Mouse (Mus musculus) E14TG2a.4 (cell line): Measurements from ENCODE around the gene Mcmbp.
"Not testable (repeated sequence)": the region's sequence is repeated elsewhere in the genome, so short reads cannot be mapped to it uniquely, and the experiment has no call there.

Experiments
- H3K27me3 ChIP-seq: 2 replicates; pipeline ENCODE4 v1.6.1; 2014; ENCODE audit warnings: low read length, control low read depth; ENCODE audit not compliant: insufficient read depth
- H3K36me3 ChIP-seq: 2 replicates; pipeline ENCODE4 v1.6.1; 2014; ENCODE audit warnings: low read length, control low read depth; ENCODE audit not compliant: insufficient read depth
- H3K4me1 ChIP-seq: replicated peaks from 2 replicates; pipeline ENCODE4 v1.6.1; 2014; ENCODE audit warnings: low read depth, low read length, control low read depth
- H3K4me3 ChIP-seq: replicated peaks from 2 replicates; pipeline ENCODE4 v1.5.1; 2014; ENCODE audit warnings: mild to moderate bottlenecking, low read length
- H3K9me3 ChIP-seq: 2 replicates; pipeline ENCODE4 v1.6.1; 2014; ENCODE audit warnings: low read length, control low read depth
- CTCF ChIP-seq: conservative IDR thresholded peaks from 2 replicates; pipeline ENCODE4 v1.5.1; 2014; ENCODE audit warnings: low read length
- NANOG ChIP-seq: IDR thresholded peaks from 2 replicates; pipeline ENCODE4 v1.6.1; 2014; ENCODE audit warnings: borderline replicate concordance, low read length, mixed read lengths
- POU5F1 ChIP-seq: IDR thresholded peaks from 2 replicates; pipeline ENCODE4 v1.6.1; 2014; ENCODE audit warnings: low read length, borderline replicate concordance

Gene Mcmbp

GRCm38 (mm10) chr7:128728738-128729137, 11.6 kb downstream of the Mcmbp start:
- peaks cover 14% of the 10 kb centered on the region for H3K36me3 ChIP-seq

GRCm38 (mm10) chr7:128727701-128728100, 12.6 kb downstream of the Mcmbp start:
- TF ChIP-seq POU5F1 = no peak
- no peak for TF ChIP-seq NANOG
- TF ChIP-seq CTCF = no peak
- Histone ChIP-seq H3K9me3 (no peaks in the 10 kb centered on the region), H3K27me3 (no peaks in the 10 kb centered on the region), H3K4me1 (peaks cover 81% of the 10 kb centered on the region), H3K4me3 (0 out of 2 replicates have a peak overlapping the region, but pooled peaks have one; percentile 32), H3K36me3 (peaks cover 23% of the 10 kb centered on the region)

More at GRCm38 (mm10) chr7:128728738-128729137, 11.6 kb downstream of the Mcmbp start:
- Histone ChIP-seq H3K4me3 (peak overlapping the region; percentile 39), H3K9me3 (no peaks in the 10 kb centered on the region), H3K27me3 (no peaks in the 10 kb centered on the region), H3K4me1 (peaks cover 90% of the 10 kb centered on the region)
- TF ChIP-seq CTCF = no peak

GRCm38 (mm10) chr7:128726999-128727398, 13.3 kb downstream of the Mcmbp start:
- H3K9me3 ChIP-seq = no peaks in the 10 kb centered on the region
- peaks cover 74% of the 10 kb centered on the region for H3K4me1 ChIP-seq
- H3K4me3 ChIP-seq = peak overlapping the region; percentile 30
- no peaks in the 10 kb centered on the region for H3K27me3 ChIP-seq
- TF ChIP-seq CTCF (no peak), POU5F1 (no peak), NANOG (no peak)
- H3K36me3 ChIP-seq = peaks cover 30% of the 10 kb centered on the region

- Histone ChIP-seq H3K4me1 (peaks cover 57% of the 10 kb centered on the region), H3K4me3 (peak overlapping the region; percentile 43), H3K9me3 (no peaks in the 10 kb centered on the region), H3K27me3 (no peaks in the 10 kb centered on the region), H3K36me3 (peaks cover 46% of the 10 kb centered on the region)
- TF ChIP-seq CTCF (no peak), NANOG (no peak), POU5F1 (no peak)
These were observed 15.1 kb downstream of the Mcmbp start for GRCm38 (mm10) chr7:128725189-128725588.

- no peaks in the 10 kb centered on the region for H3K27me3 ChIP-seq
- peaks cover 49% of the 10 kb centered on the region for H3K36me3 ChIP-seq
- peak overlapping the region; percentile 43 for H3K4me3 ChIP-seq
- H3K4me1 ChIP-seq = peaks cover 53% of the 10 kb centered on the region
- H3K9me3 ChIP-seq = no peaks in the 10 kb centered on the region
- TF ChIP-seq CTCF (peak; percentile 76), NANOG (no peak)
These were observed 15.5 kb downstream of the Mcmbp start for GRCm38 (mm10) chr7:128724761-128725160.

- Histone ChIP-seq H3K4me1 (no peaks in the 10 kb centered on the region), H3K27me3 (no peaks in the 10 kb centered on the region), H3K4me3 (no peak overlapping the region), H3K36me3 (peaks cover 97% of the 10 kb centered on the region), H3K9me3 (no peaks in the 10 kb centered on the region)
- TF ChIP-seq NANOG = no peak
These were observed 22.3 kb downstream of the Mcmbp start for GRCm38 (mm10) chr7:128717991-128718390.

- peaks cover 98% of the 10 kb centered on the region for H3K36me3 ChIP-seq
- H3K27me3 ChIP-seq = no peaks in the 10 kb centered on the region
- H3K4me1 ChIP-seq = 0 out of 2 replicates have a peak, but pooled peaks cover 4% of the 10 kb centered on the region
- H3K9me3 ChIP-seq = no peaks in the 10 kb centered on the region
- no peak overlapping the region for H3K4me3 ChIP-seq
- TF ChIP-seq NANOG (no peak), POU5F1 (no peak), CTCF (peak; percentile 100)
These were observed 34.6 kb downstream of the Mcmbp start for GRCm38 (mm10) chr7:128705735-128706134.

- H3K36me3 ChIP-seq = peaks cover 94% of the 10 kb centered on the region
- not testable (repeated sequence) for H3K27me3 ChIP-seq, H3K4me3 ChIP-seq, H3K4me1 ChIP-seq, H3K9me3 ChIP-seq
These were observed 40.3 kb downstream of the Mcmbp start for GRCm38 (mm10) chr7:128699959-128700358.

- Histone ChIP-seq H3K9me3 (peaks cover 12% of the 10 kb centered on the region), H3K27me3 (no peaks in the 10 kb centered on the region), H3K4me3 (no peak overlapping the region), H3K36me3 (peaks cover 75% of the 10 kb centered on the region), H3K4me1 (no peaks in the 10 kb centered on the region)
- TF ChIP-seq CTCF = no peak
- no peak for TF ChIP-seq NANOG
- TF ChIP-seq POU5F1 = no peak
These were observed 45.4 kb downstream of the Mcmbp start for GRCm38 (mm10) chr7:128694848-128695247.
